Mouse (Mus musculus) A20 (cell line): Measurements from ENCODE around the gene Dync1i2.

ENCODE experiments used
- DNase-seq: peaks from one replicate; pipeline ENCODE4 v3.0.0-alpha.2; 2011; ENCODE audit warnings: low read depth, low spot score

The Dync1i2 gene

DNA sequence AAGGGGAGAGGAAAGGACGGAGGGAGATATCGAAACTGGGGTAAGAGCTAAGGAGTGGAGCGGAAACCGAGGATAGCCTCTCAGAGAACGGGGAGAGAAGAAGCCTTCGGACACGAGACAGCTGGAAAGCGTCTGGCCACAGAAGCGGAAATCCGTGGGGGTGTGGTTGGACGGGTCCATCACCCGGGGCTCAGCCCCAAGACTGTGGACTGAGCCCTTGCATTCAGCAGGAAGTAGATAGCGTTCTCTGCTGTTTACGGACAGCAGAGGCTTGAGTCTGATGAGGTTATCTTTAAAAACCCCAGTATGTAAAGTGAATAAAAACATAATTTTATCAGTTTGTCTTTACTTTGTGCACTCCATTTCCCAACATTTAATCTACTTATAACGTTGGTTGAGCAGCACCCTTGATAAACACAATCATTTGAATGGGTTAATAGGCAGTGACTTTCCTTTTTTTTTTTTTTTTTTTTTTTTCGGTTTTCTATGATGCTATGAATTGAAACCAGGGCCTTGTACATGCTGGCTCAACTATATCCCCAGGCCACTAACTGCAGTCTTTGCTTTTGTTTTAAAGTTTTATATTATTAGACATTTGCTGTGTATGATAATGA lies 7.6 kb upstream of the Dync1i2 start:
- DNase-seq = no peak

GRCm38 (mm10) chr2:71209041-71209755 lies 2.3 kb upstream of the Dync1i2 start:
- DNase-seq = peak; percentile 28

DNA sequence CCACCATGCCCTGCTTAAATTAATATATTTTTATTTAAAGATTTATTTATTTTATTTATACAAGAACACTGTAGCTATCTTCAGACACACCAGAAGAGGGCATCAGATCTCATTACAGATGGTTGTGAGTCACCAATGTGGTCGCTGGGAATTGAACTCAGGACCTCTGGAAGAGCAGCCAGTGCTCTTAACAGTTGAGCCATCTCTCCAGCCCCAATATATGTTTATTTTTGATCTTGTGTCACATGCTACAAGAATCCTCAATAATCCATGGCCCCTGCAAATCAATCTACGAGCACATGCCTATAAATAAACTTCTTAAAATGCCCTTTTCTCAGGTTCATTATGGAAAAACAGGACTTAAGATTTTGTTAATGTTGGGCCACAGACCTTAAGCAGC lies 410 bp upstream of the Dync1i2 start:
- no peak for DNase-seq

- DNase-seq = peak; percentile 42
These were observed 837 bp downstream of the Dync1i2 start for GRCm38 (mm10) chr2:71212360-71212726.

DNA sequence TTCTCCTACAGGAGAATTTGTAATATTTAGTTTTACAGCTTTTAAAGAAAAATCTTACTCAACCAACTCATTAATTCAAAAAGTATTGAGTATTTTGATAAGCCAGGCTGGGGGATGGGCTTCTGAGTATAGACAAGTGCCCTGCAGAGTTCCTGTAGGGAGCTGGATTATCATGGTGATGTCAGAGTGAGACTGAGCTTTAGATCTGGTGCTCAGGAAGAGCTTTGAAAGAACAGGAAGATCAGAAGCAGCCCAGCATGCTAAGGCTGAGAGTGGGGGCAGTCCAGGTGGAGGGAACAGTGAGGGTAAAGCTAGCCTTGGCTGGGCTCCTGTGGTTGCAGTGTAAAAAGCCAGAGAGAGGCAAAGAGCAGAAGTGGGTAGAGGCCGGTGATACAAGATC lies 9.5 kb downstream of the Dync1i2 start:
- no peak for DNase-seq

DNA sequence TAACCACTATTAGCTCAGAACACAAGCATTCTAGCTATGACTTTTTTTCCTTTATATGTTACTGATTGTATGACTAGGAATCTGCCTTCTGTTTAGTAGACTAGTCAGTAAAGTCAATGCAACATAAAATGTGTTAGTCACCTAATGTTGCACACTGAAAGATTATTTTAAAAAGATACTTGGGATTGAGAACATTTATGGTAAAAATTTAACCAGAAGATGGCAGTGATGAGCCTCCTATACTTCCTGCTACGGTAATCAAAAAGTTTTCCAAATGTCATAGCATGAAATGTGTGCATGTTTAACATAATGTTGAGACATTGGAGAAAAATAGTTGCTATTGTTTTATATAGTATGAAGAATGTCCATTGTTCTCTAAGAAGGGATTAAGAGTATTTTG lies 15.9 kb downstream of the Dync1i2 start:
- DNase-seq = peak; percentile 26

- DNase-seq = no peak
These were observed 18.1 kb downstream of the Dync1i2 start for GRCm38 (mm10) chr2:71229603-71230002.

GRCm38 (mm10) chr2:71231951-71232350 lies 20.4 kb downstream of the Dync1i2 start:
- DNase-seq = no peak

GRCm38 (mm10) chr2:71232976-71233375 lies 21.5 kb downstream of the Dync1i2 start:
- no peak for DNase-seq

- DNase-seq = no peak
These were observed 23.9 kb downstream of the Dync1i2 start for GRCm38 (mm10) chr2:71235420-71235819.

- DNase-seq = no peak
These were observed 24.5 kb downstream of the Dync1i2 start for GRCm38 (mm10) chr2:71236009-71236408.

DNA sequence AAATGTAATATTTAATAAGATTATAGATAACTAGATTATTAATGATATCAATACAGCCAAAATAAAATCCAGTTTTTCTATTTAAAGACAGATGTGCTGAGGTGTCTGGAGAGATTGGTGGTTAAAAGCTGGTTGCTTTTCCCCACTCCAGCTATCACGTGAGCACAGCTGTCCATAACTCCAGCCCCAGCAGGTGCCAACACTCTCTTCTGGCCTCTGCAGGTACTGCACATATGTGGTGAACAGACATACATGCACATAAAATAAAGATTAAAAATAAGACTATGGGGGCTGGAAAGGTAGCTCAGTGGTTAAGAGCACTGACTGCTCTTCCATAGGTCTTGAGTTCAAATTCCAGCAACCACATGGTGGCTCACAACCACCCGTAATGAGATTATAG lies 30.0 kb downstream of the Dync1i2 start:
- no peak for DNase-seq

DNA sequence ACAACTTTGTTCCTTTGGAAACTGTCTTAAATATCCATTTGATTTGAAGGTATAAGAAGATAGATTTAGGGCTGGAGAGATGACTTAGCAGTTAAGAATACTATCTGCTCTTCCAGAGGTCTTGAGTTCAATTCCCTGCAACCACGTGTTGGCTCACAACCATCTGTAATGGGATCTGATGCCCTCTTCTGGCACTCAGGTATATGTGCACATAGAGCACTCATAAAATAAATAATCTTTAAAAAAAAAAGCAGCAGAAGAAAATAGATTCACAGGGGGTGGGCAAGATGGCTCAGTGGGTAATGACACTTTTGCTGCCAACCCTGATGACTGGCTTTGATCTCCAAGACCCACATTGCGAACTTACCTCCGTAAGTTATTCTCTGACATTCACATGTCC lies 30.7 kb downstream of the Dync1i2 start:
- peak; percentile 29 for DNase-seq

- DNase-seq = no peak
These were observed 31.7 kb downstream of the Dync1i2 start for GRCm38 (mm10) chr2:71243058-71243672.

- no peak for DNase-seq
These were observed 33.3 kb downstream of the Dync1i2 start for GRCm38 (mm10) chr2:71244807-71245206.

- DNase-seq = peak; percentile 16
These were observed 33.9 kb downstream of the Dync1i2 start for GRCm38 (mm10) chr2:71245416-71245815.

DNA sequence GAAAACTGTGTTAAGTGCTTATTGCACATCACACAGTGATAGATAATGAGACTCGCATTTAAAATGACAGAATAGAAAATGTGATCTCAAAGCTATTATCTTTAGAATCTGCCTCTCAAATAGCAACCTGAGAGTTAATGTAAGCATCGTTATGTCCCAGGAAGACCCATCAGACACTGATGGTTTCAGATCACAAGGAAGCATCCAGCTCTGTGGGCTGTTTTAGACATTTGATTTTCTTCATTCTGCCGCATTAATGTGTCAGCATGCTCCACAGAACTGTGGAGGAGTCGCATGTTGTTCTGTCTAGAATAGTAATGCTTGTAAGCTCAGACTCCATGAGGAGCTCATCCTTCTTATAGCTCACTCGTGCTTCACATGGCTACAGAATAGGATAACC lies 34.6 kb downstream of the Dync1i2 start:
- DNase-seq = no peak

- DNase-seq = no peak
These were observed 36.6 kb downstream of the Dync1i2 start for GRCm38 (mm10) chr2:71248071-71248470.

- DNase-seq = peak; percentile 26
These were observed 39.3 kb downstream of the Dync1i2 start for GRCm38 (mm10) chr2:71250841-71251240.

GRCm38 (mm10) chr2:71254836-71255235 lies 43.3 kb downstream of the Dync1i2 start:
- no peak for DNase-seq

GRCm38 (mm10) chr2:71256581-71256980 lies 45.1 kb downstream of the Dync1i2 start:
- no peak for DNase-seq

DNA sequence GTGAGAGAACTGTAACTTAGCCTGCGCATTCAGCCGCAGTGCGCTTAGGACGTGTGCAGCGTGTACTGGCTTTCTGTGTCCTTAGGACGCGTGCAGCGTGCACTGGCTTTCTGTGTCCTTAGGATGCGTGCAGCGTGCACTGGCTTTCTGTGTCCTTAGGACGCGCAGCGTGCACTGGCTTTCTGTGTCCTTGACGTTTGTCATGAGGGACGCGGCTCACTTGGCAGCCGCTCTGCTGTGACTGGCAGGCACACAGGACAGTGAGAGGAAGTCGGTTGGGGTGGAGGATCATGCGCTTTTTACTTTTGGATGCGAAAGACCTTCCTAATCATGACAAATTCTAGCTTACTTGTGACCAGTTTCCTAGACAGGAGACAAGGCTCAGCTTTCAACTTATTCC lies 53.1 kb downstream of the Dync1i2 start:
- no peak for DNase-seq

DNA sequence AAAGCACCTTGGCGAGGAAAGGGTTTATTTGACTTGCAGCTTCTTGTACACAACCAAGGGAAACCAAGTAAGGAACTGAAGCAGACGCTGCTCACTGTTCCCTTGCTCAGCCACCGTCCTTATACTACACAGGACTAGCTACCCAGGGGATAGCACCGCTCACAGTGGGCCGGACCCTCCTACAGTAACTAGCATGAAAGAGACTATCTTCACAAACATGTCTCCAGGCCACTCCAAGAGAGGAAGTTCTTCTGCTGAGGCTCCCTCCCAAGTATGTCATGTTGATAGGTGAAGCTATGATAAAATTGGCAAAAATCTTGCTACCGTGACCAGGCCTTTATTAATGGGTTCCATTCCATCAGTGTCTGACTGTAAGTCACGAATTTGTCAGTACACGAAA lies 57.2 kb downstream of the Dync1i2 start:
- no peak for DNase-seq
